Mouse (Mus musculus) kidney, adult 2 months (tissue): Measurements from ENCODE around the gene Gm960. TPM values are rescaled to one million over a fixed set of nuclear protein-coding genes. Genes with fewer than 3 reads are reported as not detected.

Experiments used
- DNase-seq: peaks from one replicate; pipeline ENCODE4 v3.0.0; 2021
- H3K27ac ChIP-seq: fragments of 200-500 bp; 2 replicates; pipeline ENCODE4 v1.5.1; 2012; ENCODE audit warnings: low read depth, low read length, control low read depth, inconsistent platforms; ENCODE audit not compliant: insufficient read depth
- H3K27me3 ChIP-seq: fragments of 200-500 bp; replicated peaks from 2 replicates; pipeline ENCODE4 v1.6.1; 2012; ENCODE audit warnings: mild to moderate bottlenecking, moderate library complexity, low read length, inconsistent platforms; ENCODE audit not compliant: control insufficient read depth, insufficient read depth
- H3K36me3 ChIP-seq: fragments of 200-500 bp; 2 replicates; pipeline ENCODE4 v1.6.1; 2012; ENCODE audit warnings: mild to moderate bottlenecking, moderate library complexity, low read length, inconsistent platforms; ENCODE audit not compliant: control insufficient read depth, insufficient read depth
- H3K4me1 ChIP-seq: fragments of 200-500 bp; 2 replicates; pipeline ENCODE4 v1.6.1; 2011; ENCODE audit warnings: low read length; ENCODE audit not compliant: control insufficient read depth, insufficient read depth
- H3K4me3 ChIP-seq: fragments of 200-500 bp; 2 replicates; pipeline ENCODE4 v1.5.1; 2011; ENCODE audit warnings: mild to moderate bottlenecking, low read depth, low read length, control low read depth; ENCODE audit not compliant: insufficient read depth
- CTCF ChIP-seq: fragments of 200-500 bp; conservative IDR thresholded peaks from 2 replicates; pipeline ENCODE4 v1.5.1; 2011; ENCODE audit warnings: low read depth, mild to moderate bottlenecking, control low read depth, low read length, moderate library complexity, mixed read lengths; ENCODE audit not compliant: insufficient read depth, insufficient read length
- POLR2A ChIP-seq: fragments of 200-500 bp; IDR thresholded peaks from one replicate; pipeline ENCODE4 v1.6.1; 2011; ENCODE audit warnings: low read depth, low read length, control low read depth
- WGBS: fragments of 180-500 bp; shearing (Covaris S2); methylation state at CpG from one replicate; pipeline ENCODE4 v1.1.7; 2018; 5-methylcytosine and 5-hydroxymethylcytosine counted together
- polyA plus RNA-seq: library from polyadenylated mRNA; depleted of rRNA; stranded (reverse); fragments of >200 nt; gene quantifications from 2 replicates; pipeline ENCODE4 v1.2.3, GENCODE M21; 2012

Gene Gm960
- polyA plus RNA-seq, 1 experiment = 1.1 TPM

DNA sequence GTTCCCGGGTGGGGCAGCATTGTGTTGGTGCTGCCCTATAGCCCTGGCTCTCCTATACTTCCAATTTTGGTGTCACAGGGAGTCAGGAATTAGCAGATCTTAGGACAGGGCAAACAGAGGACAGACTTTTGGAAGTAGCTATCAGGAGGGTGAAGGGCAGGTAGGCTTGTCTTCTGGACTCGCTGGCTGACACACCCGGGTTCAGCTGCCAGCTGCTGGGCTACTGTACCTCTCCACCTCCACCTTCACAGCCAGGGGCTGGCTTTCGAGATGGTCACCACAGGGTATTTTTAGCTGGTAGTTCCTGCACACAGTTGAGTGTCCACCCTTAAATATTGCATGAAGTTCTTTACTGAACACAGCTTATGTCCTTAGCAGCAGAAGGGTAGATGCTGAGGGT is 90.0 kb downstream of the Gm960 start:
- no peak overlapping the region for H3K27ac ChIP-seq
- no peak for DNase-seq
- H3K4me1 ChIP-seq = no peaks in the 10 kb centered on the region
- H3K36me3 ChIP-seq = no peaks in the 10 kb centered on the region
- H3K4me3 ChIP-seq = no peak overlapping the region
- TF ChIP-seq CTCF = no peak
- H3K27me3 ChIP-seq = no peaks in the 10 kb centered on the region
- 76% methylated on average over 4 of the region's 4 CpGs for WGBS

DNA sequence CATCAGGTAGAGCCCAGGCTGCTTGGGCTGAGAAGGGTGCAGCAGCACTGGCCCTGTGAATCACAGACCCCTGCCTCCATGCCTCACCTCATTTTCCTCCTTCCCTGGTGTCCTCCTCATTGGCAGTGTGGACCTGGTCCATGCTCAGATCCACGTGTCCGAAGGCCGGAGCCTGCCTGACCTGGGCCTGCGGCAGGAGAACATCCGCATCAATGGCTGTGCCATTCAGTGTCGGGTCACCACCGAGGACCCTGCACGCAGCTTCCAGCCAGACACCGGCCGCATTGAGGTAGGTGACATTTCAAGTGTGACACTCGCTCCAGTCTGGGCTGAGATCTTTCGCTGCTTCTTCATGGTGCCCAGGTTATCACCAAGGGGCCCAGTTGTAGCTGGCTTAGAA is 91.1 kb downstream of the Gm960 start:
- no peaks in the 10 kb centered on the region for H3K36me3 ChIP-seq
- TF ChIP-seq POLR2A (no peak), CTCF (no peak)
- H3K27me3 ChIP-seq = no peaks in the 10 kb centered on the region
- WGBS = 94% methylated on average over 12 of the region's 12 CpGs
- no peak for DNase-seq
- no peak overlapping the region for H3K4me3 ChIP-seq
- H3K4me1 ChIP-seq = no peaks in the 10 kb centered on the region
- no peak overlapping the region for H3K27ac ChIP-seq

DNA sequence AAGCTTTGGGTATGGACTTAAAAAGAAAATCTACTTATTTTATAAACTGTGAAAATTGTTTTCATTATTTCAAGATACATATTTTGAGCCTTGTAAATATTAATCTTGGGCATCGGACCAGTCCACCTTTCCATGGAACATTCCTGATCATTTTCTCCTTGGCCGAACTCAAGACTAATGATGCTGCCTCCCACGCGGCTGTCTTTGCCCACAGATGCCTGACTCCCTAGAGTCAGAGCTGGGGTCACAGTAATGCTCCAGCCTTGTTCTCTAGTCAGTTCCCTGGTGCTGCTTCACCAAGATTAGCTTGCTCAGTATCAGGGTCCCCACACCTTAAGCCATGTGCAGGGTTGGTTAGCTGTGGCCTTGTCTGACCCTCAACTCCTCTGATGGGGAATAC is 92.8 kb downstream of the Gm960 start:
- no peak overlapping the region for H3K27ac ChIP-seq
- 65% methylated on average over 4 of the region's 4 CpGs for WGBS
- DNase-seq = no peak
- H3K36me3 ChIP-seq = no peaks in the 10 kb centered on the region
- peaks cover 2% of the 10 kb centered on the region; the same call in 1 of the 2 replicates for H3K4me1 ChIP-seq
- H3K4me3 ChIP-seq = no peak overlapping the region
- H3K27me3 ChIP-seq = no peaks in the 10 kb centered on the region
- TF ChIP-seq POLR2A (no peak), CTCF (no peak)

DNA sequence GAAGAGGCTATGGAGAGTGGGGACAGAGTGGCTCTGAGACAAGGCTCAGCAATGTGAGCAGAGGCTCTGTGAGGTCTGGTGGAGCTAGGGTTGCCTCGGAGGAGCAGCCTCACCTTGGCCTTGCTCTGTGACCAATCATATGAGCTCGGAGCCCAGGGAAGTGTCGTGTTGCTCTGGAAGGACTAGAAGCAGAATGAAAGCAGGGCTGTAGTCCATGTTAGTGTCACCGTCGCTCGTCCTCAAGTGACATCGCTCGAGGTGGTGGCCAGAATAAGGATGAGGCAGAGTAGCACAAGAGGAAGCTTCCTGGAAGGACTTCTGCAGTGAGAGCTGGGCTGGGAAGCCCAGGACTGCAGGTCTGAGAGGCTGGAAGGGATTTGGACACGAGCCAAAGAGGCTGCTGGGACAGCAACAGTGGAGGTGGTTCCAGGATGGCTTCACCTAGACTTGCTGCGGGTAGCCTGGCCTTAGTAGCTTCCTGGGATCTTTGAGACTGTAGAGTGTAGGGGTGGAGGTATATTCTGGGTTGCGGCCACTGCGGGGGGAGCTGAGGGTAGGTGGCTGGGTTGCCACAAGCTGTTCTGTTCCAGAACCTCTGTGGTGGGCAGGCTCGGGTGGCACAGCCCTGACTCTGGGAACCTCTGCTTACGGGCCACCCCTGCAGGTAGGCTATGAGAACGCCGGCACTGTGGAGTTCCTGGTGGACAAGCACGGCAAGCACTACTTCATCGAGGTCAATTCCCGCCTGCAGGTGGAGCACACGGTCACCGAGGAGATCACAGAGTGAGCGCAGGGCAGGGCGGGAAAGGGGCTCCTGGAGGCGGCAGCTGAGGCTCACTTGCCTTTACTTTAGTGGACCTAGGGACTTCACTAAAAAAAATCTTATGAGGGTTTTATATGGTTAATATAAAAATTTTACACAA is 94.4 kb downstream of the Gm960 start:
- Histone ChIP-seq H3K27ac (no peak overlapping the region), H3K36me3 (no peaks in the 10 kb centered on the region), H3K27me3 (no peaks in the 10 kb centered on the region), H3K4me3 (no peak overlapping the region), H3K4me1 (peaks cover 10% of the 10 kb centered on the region; the same call in 1 of the 2 replicates)
- TF ChIP-seq CTCF (peak; percentile 67), POLR2A (no peak)
- 38% methylated on average over 24 of the region's 24 CpGs for WGBS
- DNase-seq = peak; percentile 64

DNA sequence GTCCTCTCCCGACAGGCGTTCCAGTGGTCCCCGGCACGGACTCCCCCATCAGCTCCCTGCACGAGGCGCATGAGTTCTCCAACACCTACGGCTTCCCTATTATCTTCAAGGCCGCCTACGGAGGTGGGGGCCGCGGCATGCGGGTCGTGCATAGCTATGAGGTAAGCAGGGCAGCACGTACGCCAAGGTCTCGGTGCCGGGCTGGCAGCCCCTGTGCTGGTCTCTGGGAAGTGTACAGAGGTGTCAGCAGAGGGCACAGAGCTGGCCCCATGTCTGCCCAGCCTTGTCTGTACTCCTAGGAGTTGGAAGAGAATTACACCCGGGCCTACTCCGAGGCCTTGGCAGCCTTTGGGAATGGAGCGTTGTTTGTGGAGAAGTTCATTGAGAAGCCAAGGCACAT is 96.0 kb downstream of the Gm960 start:
- Histone ChIP-seq H3K27me3 (no peaks in the 10 kb centered on the region), H3K4me1 (peaks cover 12% of the 10 kb centered on the region), H3K27ac (no peak overlapping the region), H3K4me3 (no peak overlapping the region), H3K36me3 (no peaks in the 10 kb centered on the region)
- TF ChIP-seq POLR2A (no peak), CTCF (no peak)
- no peak for DNase-seq
- WGBS = 92% methylated on average over 20 of the region's 20 CpGs

DNA sequence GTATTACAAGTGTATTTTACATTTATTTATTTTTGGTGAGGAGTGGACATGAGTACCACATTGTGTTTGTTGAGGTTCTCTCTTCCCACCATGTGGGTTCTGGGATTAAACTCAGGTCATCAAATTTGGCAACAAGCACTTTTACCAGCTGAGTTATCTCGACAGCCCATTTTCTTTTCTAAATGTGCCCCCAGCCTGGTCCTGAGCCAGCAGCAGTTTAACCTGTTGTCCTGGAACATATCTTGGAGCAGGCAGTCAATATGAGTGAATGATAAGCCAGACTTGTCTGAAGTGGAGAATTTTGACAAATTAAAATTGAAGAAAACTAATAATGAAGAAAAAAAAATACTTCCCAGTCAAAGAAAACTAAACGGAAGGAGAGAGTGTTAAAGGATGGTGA is 102.4 kb downstream of the Gm960 start:
- Histone ChIP-seq H3K36me3 (no peaks in the 10 kb centered on the region), H3K4me1 (peaks cover 24% of the 10 kb centered on the region), H3K27ac (peak overlapping the region; percentile 69; the same call in 1 of the 2 replicates), H3K4me3 (no peak overlapping the region), H3K27me3 (no peaks in the 10 kb centered on the region)
- peak; percentile 66 for DNase-seq
- 51% methylated on average over 2 of the region's 2 CpGs for WGBS
- TF ChIP-seq POLR2A (no peak), CTCF (no peak)

DNA sequence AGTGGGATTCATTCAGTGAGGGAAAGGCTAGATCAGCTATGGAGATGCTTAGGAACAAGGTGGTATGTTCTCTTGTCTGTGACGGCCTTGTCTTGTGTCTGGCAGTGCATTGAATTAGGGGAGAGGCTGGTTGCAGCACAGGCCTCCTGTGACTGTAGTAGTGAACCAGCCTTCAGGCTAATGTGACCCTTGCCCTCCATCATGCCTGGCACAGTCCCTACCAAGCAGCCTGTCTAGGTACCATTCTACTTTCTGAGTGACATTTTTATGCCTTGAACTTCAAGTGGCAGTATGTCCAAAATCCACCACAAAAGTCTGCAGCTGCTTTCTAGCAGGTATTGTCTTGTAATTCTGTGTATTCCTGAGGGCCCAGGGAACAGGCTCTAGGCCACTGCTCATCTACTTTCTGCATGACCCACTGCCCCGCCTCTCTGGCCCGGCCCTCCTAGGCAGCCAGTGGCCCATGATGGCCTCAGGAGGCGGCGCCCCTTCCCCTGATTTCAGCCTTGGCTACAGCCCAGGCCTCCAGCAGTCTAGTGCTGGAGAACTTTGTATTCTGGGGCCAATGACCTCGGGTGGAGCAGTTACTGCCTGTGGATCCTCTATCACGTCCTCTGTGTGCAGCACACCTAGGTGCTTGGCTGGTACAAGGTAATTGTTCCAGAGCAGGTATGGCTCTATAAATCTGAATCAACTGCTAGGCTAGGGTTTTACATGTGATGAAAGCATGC is 104.5 kb downstream of the Gm960 start:
- WGBS = 39% methylated on average over 7 of the region's 7 CpGs
- H3K4me1 ChIP-seq = peaks cover 19% of the 10 kb centered on the region
- H3K4me3 ChIP-seq = peak overlapping the region; percentile 32
- no peaks in the 10 kb centered on the region for H3K36me3 ChIP-seq
- no peaks in the 10 kb centered on the region for H3K27me3 ChIP-seq
- peak; percentile 93 for DNase-seq
- peak overlapping the region; percentile 89 for H3K27ac ChIP-seq
- TF ChIP-seq CTCF = no peak
- TF ChIP-seq POLR2A = no peak
